Mouse (Mus musculus): ENCODE data around the gene Epb42. TPM values are rescaled to one million over a fixed set of nuclear protein-coding genes. Genes with fewer than 3 reads are reported as not detected.
A peak's percentile ranks its signal among the peaks of the same experiment; 100 is the strongest.
"Not testable (repeated sequence)": the region's sequence is repeated elsewhere in the genome, so short reads cannot be mapped to it uniquely, and the experiment has no call there.

The Epb42 gene
- polyA plus RNA-seq, 1 experiment, result 136 TPM

- no peak overlapping the region for H3K27ac ChIP-seq (ENCODE audit: control insufficient read depth, insufficient read depth, low read depth, low read length, poor library complexity)
- WGBS, result 89% methylated on average over 1 of the region's 1 CpGs
- H3K4me3 ChIP-seq (replicated peaks; ENCODE audit: control insufficient read depth, low read depth, low read length), result no peak overlapping the region
- TF ChIP-seq POLR2A (IDR thresholded peaks at IDR 0.05; ENCODE audit: borderline replicate concordance, control insufficient read depth, low read depth, low read length) (no peak), CTCF (IDR thresholded peaks at IDR 0.05; ENCODE audit: control insufficient read depth, insufficient read depth, low read length) (no peak)
- peaks cover 1% of the 10 kb centered on the region; the same call in 1 of the 2 replicates for H3K4me1 ChIP-seq (ENCODE audit: control insufficient read depth, insufficient read depth, low read length)
These were observed 57.1 kb downstream of the Epb42 start for GRCm38 (mm10) chr2:120979819-120980218.

GRCm38 (mm10) chr2:120978693-120979037, 58.2 kb downstream of the Epb42 start:
- no peak overlapping the region for H3K27ac ChIP-seq (ENCODE audit: control insufficient read depth, insufficient read depth, low read depth, low read length, poor library complexity)
- H3K4me3 ChIP-seq (replicated peaks; ENCODE audit: control insufficient read depth, low read depth, low read length), result no peak overlapping the region
- WGBS, result 80% methylated on average over 2 of the region's 2 CpGs
- TF ChIP-seq POLR2A (IDR thresholded peaks at IDR 0.05; ENCODE audit: borderline replicate concordance, control insufficient read depth, low read depth, low read length) (no peak), CTCF (IDR thresholded peaks at IDR 0.05; ENCODE audit: control insufficient read depth, insufficient read depth, low read length) (no peak)
- peaks cover 1% of the 10 kb centered on the region; the same call in 1 of the 2 replicates for H3K4me1 ChIP-seq (ENCODE audit: control insufficient read depth, insufficient read depth, low read length)

GRCm38 (mm10) chr2:120977926-120978692, 58.8 kb downstream of the Epb42 start:
- 77% methylated on average over 8 of the region's 8 CpGs for WGBS
- peak overlapping the region; percentile 90 for H3K4me3 ChIP-seq (replicated peaks; ENCODE audit: control insufficient read depth, low read depth, low read length)
- peak overlapping the region; percentile 93 for H3K27ac ChIP-seq (ENCODE audit: control insufficient read depth, insufficient read depth, low read depth, low read length, poor library complexity)
- H3K4me1 ChIP-seq (ENCODE audit: control insufficient read depth, insufficient read depth, low read length), result peaks cover 1% of the 10 kb centered on the region; the same call in 1 of the 2 replicates
- TF ChIP-seq POLR2A (IDR thresholded peaks at IDR 0.05; ENCODE audit: borderline replicate concordance, control insufficient read depth, low read depth, low read length) (no peak), CTCF (IDR thresholded peaks at IDR 0.05; ENCODE audit: control insufficient read depth, insufficient read depth, low read length) (no peak)

GRCm38 (mm10) chr2:120976990-120977925, 59.6 kb downstream of the Epb42 start, which contains the start of gene Tmem62:
TSS of gene Tmem62 (plus strand) at chr2:120977017.
- TF ChIP-seq CTCF (IDR thresholded peaks at IDR 0.05; ENCODE audit: control insufficient read depth, insufficient read depth, low read length) (peak; percentile 27; the same call in 1 of the 2 replicates), POLR2A (IDR thresholded peaks at IDR 0.05; ENCODE audit: borderline replicate concordance, control insufficient read depth, low read depth, low read length) (peak; percentile 73; the same call in 1 of the 2 replicates)
- peaks cover 1% of the 10 kb centered on the region; the same call in 1 of the 2 replicates for H3K4me1 ChIP-seq (ENCODE audit: control insufficient read depth, insufficient read depth, low read length)
- 2% methylated on average over 71 of the region's 71 CpGs for WGBS
- peak within 1 kb of the TSS; percentile 93 for H3K27ac ChIP-seq (ENCODE audit: control insufficient read depth, insufficient read depth, low read depth, low read length, poor library complexity)
- peak within 1 kb of the TSS; percentile 90 for H3K4me3 ChIP-seq (replicated peaks; ENCODE audit: control insufficient read depth, low read depth, low read length)

GRCm38 (mm10) chr2:120976308-120976707, 60.6 kb downstream of the Epb42 start:
- Histone ChIP-seq H3K27ac (ENCODE audit: control insufficient read depth, insufficient read depth, low read depth, low read length, poor library complexity) (no peak overlapping the region), H3K4me3 (replicated peaks; ENCODE audit: control insufficient read depth, low read depth, low read length) (peak overlapping the region; percentile 30), H3K4me1 (ENCODE audit: control insufficient read depth, insufficient read depth, low read length) (peaks cover 1% of the 10 kb centered on the region; the same call in 1 of the 2 replicates)
- WGBS, result 54% methylated on average over 4 of the region's 4 CpGs
- no peak for TF ChIP-seq POLR2A (IDR thresholded peaks at IDR 0.05; ENCODE audit: borderline replicate concordance, control insufficient read depth, low read depth, low read length)
- TF ChIP-seq CTCF (IDR thresholded peaks at IDR 0.05; ENCODE audit: control insufficient read depth, insufficient read depth, low read length), result peak; percentile 29; the same call in 1 of the 2 replicates

GRCm38 (mm10) chr2:120972964-120973363, 63.9 kb downstream of the Epb42 start:
- TF ChIP-seq CTCF (IDR thresholded peaks at IDR 0.05; ENCODE audit: control insufficient read depth, insufficient read depth, low read length) (no peak), POLR2A (IDR thresholded peaks at IDR 0.05; ENCODE audit: borderline replicate concordance, control insufficient read depth, low read depth, low read length) (no peak)
- H3K4me1 ChIP-seq (ENCODE audit: control insufficient read depth, insufficient read depth, low read length), result peaks cover 1% of the 10 kb centered on the region; the same call in 1 of the 2 replicates
- no peak overlapping the region for H3K4me3 ChIP-seq (replicated peaks; ENCODE audit: control insufficient read depth, low read depth, low read length)
- no peak overlapping the region for H3K27ac ChIP-seq (ENCODE audit: control insufficient read depth, insufficient read depth, low read depth, low read length, poor library complexity)
- 33% methylated on average over 5 of the region's 5 CpGs for WGBS

GRCm38 (mm10) chr2:120972257-120972656, 64.6 kb downstream of the Epb42 start:
- WGBS, result 92% methylated on average over 8 of the region's 8 CpGs
- not testable (repeated sequence) for H3K4me1 ChIP-seq (ENCODE audit: control insufficient read depth, insufficient read depth, low read length); H3K4me3 ChIP-seq (replicated peaks; ENCODE audit: control insufficient read depth, low read depth, low read length); H3K27ac ChIP-seq (ENCODE audit: control insufficient read depth, insufficient read depth, low read depth, low read length, poor library complexity)

GRCm38 (mm10) chr2:120971766-120972165, 65.1 kb downstream of the Epb42 start:
- 86% methylated on average over 4 of the region's 4 CpGs for WGBS
- TF ChIP-seq POLR2A (IDR thresholded peaks at IDR 0.05; ENCODE audit: borderline replicate concordance, control insufficient read depth, low read depth, low read length) (no peak), CTCF (IDR thresholded peaks at IDR 0.05; ENCODE audit: control insufficient read depth, insufficient read depth, low read length) (no peak)
- H3K27ac ChIP-seq (ENCODE audit: control insufficient read depth, insufficient read depth, low read depth, low read length, poor library complexity), result no peak overlapping the region
- H3K4me3 ChIP-seq (replicated peaks; ENCODE audit: control insufficient read depth, low read depth, low read length), result no peak overlapping the region
- no peaks in the 10 kb centered on the region; the same call in 1 of the 2 replicates for H3K4me1 ChIP-seq (ENCODE audit: control insufficient read depth, insufficient read depth, low read length)
